Mouse (Mus musculus) midbrain, embryonic 14.5 days (tissue): ENCODE results near the gene Grhl1. TPM values are rescaled to one million over a fixed set of nuclear protein-coding genes. Genes with fewer than 3 reads are reported as not detected.
"Not testable (repeated sequence)": the region's sequence is repeated elsewhere in the genome, so short reads cannot be mapped to it uniquely, and the experiment has no call there.

Experiments used
- ATAC-seq: fragments of 200-750 bp; cut with Nextera tagmentation; 2 replicates; pipeline ENCODE4 v1.8.0; 2017; ENCODE audit warnings: moderate number of reproducible peaks, moderate library complexity; ENCODE audit not compliant: low FRiP score, low TSS enrichment
- DNase-seq: peaks from one replicate; pipeline ENCODE4 v3.0.0-alpha.2; 2015
- H3K27ac ChIP-seq: fragments of 300-500 bp; sonication (generic); replicated peaks from 2 replicates; pipeline ENCODE4 v1.5.1; 2014; ENCODE audit warnings: mild to moderate bottlenecking, low read depth, low read length, moderate library complexity
- H3K27me3 ChIP-seq: fragments of 300-500 bp; sonication (generic); 2 replicates; pipeline ENCODE4 v1.6.1; 2014; ENCODE audit warnings: low read length, control low read depth, mixed read lengths; ENCODE audit not compliant: control insufficient read depth, insufficient read depth
- H3K36me3 ChIP-seq: fragments of 300-500 bp; sonication (generic); 2 replicates; pipeline ENCODE4 v1.6.1; 2014; ENCODE audit warnings: low read length, control low read depth; ENCODE audit not compliant: control insufficient read depth, insufficient read depth
- H3K4me1 ChIP-seq: fragments of 300-500 bp; sonication (generic); 2 replicates; pipeline ENCODE4 v1.6.1; 2014; ENCODE audit warnings: mild to moderate bottlenecking, antibody characterized with exemption, low read length, control low read depth; ENCODE audit not compliant: control insufficient read depth, insufficient read depth
- H3K4me2 ChIP-seq: fragments of 300-500 bp; sonication (generic); 2 replicates; pipeline ENCODE4 v1.6.1; 2014; ENCODE audit warnings: mild to moderate bottlenecking, low read length, moderate library complexity
- H3K4me3 ChIP-seq: fragments of 300-500 bp; sonication (generic); replicated peaks from 2 replicates; pipeline ENCODE4 v1.5.1; 2014; ENCODE audit warnings: low read depth, low read length
- H3K9ac ChIP-seq: fragments of 300-500 bp; sonication (generic); replicated peaks from 2 replicates; pipeline ENCODE4 v1.6.1; 2014; ENCODE audit warnings: mild to moderate bottlenecking, low read length, moderate library complexity
- H3K9me3 ChIP-seq: fragments of 300-500 bp; sonication (generic); 2 replicates; pipeline ENCODE4 v1.6.1; 2016; ENCODE audit warnings: low read length, control low read depth, mixed read lengths; ENCODE audit not compliant: control insufficient read depth
- WGBS: fragments of 180-500 bp; shearing (Covaris S2); extraction: QIAGEN DNeasy Blood & Tissue Kit; methylation state at CpG from one replicate; pipeline ENCODE4 v1.1.7; 2014; 5-methylcytosine and 5-hydroxymethylcytosine counted together
- polyA plus RNA-seq: library from polyadenylated mRNA; unstranded; fragments of >200 nt; fragmentation: Nextera tagmentation; extraction: Ambion mirVana; gene quantifications from 2 replicates; pipeline ENCODE4 v1.2.1, GENCODE M21; 2014

Grhl1 gene
- polyA plus RNA-seq, 1 experiment from 2014 or later: 0.66 TPM

DNA sequence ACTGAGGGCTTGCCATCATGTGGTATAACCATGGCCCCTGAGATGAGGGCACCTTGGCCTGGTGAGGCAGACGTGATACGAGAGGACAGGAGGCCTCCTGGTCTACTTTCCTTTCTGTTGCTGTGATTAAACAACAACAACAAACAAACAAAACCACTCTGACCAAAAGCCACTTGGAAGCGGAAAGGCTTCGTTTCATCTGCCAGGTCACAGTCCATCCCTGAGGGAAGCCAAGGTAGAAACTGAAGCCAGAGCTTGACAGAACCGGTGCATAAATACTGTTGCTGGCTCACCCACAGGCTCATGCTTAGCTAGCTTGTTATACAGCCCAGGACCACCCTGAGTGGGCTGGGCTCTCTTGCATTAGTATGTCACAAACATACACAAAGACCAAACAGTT lies 54.3 kb downstream of the Grhl1 start:
- Histone ChIP-seq H3K4me2 (no peak overlapping the region), H3K9ac (no peak overlapping the region), H3K27me3 (no peaks in the 10 kb centered on the region), H3K9me3 (no peaks in the 10 kb centered on the region), H3K4me1 (peaks cover 7% of the 10 kb centered on the region; the same call in 1 of the 2 replicates), H3K4me3 (no peak overlapping the region), H3K36me3 (no peaks in the 10 kb centered on the region), H3K27ac (no peak overlapping the region)
- WGBS: 91% methylated on average over 5 of the region's 5 CpGs
- ATAC-seq (no peak), DNase-seq (no peak)

DNA sequence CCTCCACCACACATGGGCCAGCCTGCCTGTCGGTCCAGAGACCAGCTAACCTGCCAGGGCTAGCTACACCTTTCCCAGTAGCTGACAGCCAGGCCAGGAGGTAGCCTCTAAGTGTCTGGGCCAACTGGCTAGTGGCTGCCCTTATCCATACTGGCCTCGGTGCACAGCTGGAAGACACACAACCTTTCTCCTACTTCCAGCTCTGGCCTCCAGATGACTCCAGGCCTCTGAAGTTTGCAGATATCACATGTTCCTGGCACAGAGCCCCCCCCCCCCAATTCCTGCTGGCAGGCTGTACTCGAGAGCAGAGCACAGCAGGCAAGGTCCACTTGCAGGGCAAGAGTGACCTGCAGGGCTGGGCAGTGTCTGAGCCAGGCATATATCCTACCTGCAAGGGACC lies 55.1 kb downstream of the Grhl1 start:
- Histone ChIP-seq H3K27ac (no peak overlapping the region), H3K4me3 (no peak overlapping the region), H3K4me1 (peaks cover 7% of the 10 kb centered on the region; the same call in 1 of the 2 replicates), H3K9me3 (no peaks in the 10 kb centered on the region), H3K9ac (no peak overlapping the region), H3K36me3 (no peaks in the 10 kb centered on the region), H3K27me3 (no peaks in the 10 kb centered on the region), H3K4me2 (no peak overlapping the region)
- ATAC-seq: no peak
- WGBS: 62% methylated on average over 3 of the region's 3 CpGs
- no peak for DNase-seq

DNA sequence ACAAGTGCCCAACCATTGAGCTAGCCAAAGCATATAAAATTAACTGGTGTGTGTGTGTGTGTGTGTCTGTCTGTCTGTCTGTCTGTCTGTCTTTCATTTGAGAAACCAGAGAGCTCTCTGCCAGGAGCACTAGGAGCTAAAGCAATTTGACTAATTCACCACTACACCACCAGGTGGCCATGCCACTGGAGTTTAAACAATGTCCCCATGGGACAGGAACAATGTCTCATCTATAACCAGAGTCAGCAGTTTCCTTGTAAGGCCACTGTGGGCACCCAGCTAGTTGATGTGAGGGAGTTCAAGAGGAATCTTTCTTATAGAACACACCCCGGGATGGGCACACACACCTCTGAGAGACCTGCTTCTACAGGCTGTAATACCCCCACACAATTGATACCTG lies 58.1 kb downstream of the Grhl1 start:
- Histone ChIP-seq H3K27me3 (no peaks in the 10 kb centered on the region), H3K4me3 (no peak overlapping the region), H3K9ac (no peak overlapping the region), H3K27ac (no peak overlapping the region), H3K9me3 (no peaks in the 10 kb centered on the region), H3K36me3 (no peaks in the 10 kb centered on the region), H3K4me1 (no peaks in the 10 kb centered on the region), H3K4me2 (no peak overlapping the region)
- WGBS: 77% methylated on average over 1 of the region's 1 CpGs
- ATAC-seq (no peak), DNase-seq (peak; percentile 47)

DNA sequence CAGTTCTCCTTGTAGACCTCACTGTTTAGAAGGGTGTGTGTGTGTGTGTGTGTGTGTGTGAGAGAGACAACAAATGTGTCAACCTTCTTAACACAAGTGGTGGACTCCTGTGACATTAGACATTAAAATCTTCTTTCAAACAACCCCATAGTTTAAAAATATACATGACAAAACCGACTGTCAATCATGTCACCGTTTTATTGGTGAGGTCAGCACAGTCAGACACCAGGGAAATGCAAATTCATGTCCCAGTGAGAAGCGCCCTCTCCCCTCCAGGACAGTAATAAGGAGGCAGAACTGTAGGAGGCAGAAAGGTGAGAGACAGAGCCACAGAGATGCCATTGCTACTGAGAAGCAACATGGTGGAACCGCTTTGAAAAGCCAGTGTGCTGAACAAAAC lies 60.3 kb downstream of the Grhl1 start:
- ATAC-seq: no peak
- Histone ChIP-seq H3K9ac (no peak overlapping the region), H3K4me3 (no peak overlapping the region), H3K9me3 (0 out of 2 replicates have a peak, but pooled peaks cover 2% of the 10 kb centered on the region), H3K4me2 (no peak overlapping the region), H3K27ac (no peak overlapping the region), H3K36me3 (no peaks in the 10 kb centered on the region), H3K27me3 (no peaks in the 10 kb centered on the region), H3K4me1 (no peaks in the 10 kb centered on the region)
- DNase-seq: no peak
- 63% methylated on average over 4 of the region's 4 CpGs for WGBS

DNA sequence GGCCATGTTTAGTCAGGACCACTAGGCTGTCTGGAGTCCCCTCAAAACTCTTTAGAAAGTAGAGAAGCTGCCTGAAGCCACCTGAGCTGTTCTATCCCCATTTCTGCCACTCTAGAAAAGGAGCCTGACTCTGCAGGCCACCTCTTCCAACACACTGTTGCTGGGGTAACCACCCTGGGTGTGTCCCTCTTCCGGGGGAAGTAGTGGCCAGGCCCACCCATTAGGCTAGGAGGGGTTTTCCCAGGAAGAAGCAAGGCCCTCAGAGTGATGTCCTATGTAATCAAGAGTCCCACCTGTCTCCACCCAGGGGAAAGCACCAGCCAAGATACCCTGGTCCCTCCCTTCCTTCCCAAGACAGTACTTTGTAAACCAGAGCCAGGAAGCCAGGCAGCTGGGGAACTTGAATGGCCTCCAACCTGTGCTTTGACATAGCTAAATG lies 61.7 kb downstream of the Grhl1 start:
- Histone ChIP-seq H3K4me3 (no peak overlapping the region), H3K27me3 (no peaks in the 10 kb centered on the region), H3K27ac (no peak overlapping the region), H3K9me3 (0 out of 2 replicates have a peak, but pooled peaks cover 4% of the 10 kb centered on the region), H3K9ac (no peak overlapping the region), H3K4me2 (no peak overlapping the region), H3K4me1 (no peaks in the 10 kb centered on the region), H3K36me3 (no peaks in the 10 kb centered on the region)
- DNase-seq: no peak
- ATAC-seq: no peak
- WGBS: 78% methylated on average over 1 of the region's 1 CpGs

DNA sequence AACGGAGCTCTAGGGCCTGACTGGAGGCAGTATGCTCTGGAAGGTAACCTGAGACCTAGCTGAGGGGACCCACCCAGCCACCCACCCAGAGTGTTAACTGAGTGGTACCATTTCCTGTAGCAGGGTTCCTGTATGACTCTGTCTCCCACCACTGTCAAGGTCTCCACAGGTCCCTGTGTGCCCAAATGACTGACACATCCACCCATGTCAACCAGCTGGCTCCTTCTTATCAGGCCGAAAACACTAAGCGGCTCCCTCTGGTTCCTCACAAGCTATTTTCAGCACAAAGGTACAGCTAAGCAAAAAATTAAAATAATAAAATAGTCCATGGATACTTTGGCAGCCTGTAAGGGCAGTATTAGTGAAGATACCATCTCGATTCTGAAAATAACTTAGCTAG lies 62.1 kb downstream of the Grhl1 start:
- Histone ChIP-seq H3K9me3 (0 out of 2 replicates have a peak, but pooled peaks cover 4% of the 10 kb centered on the region), H3K27ac (no peak overlapping the region), H3K36me3 (no peaks in the 10 kb centered on the region), H3K4me3 (no peak overlapping the region), H3K27me3 (no peaks in the 10 kb centered on the region), H3K4me2 (no peak overlapping the region), H3K4me1 (no peaks in the 10 kb centered on the region), H3K9ac (no peak overlapping the region)
- WGBS: 89% methylated on average over 4 of the region's 4 CpGs
- DNase-seq (no peak), ATAC-seq (no peak)

DNA sequence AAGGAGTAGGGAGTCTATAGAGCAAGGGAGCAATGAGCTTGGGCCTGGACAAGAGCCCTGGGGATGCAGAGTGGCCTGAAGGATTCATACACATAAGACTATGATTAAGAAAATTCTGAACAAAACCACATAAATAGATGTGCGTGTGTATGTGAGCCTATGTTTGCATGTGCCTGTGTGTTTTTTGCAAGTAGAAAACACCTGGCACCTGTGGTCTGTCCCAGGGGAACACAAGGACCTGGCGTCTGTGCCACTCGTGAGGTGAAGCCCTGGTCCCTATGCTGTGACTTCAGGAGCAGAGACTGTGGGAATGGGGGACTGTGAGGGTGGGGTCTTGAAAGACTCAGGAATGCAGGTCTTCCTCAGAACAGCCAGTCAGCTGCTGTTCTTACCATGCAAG lies 62.6 kb downstream of the Grhl1 start:
- H3K4me2 ChIP-seq: no peak overlapping the region
- H3K4me3 ChIP-seq: no peak overlapping the region
- H3K27me3 ChIP-seq: no peaks in the 10 kb centered on the region
- H3K9ac ChIP-seq: no peak overlapping the region
- WGBS: 92% methylated on average over 3 of the region's 3 CpGs
- no peaks in the 10 kb centered on the region for H3K4me1 ChIP-seq
- DNase-seq (no peak), ATAC-seq (no peak)
- H3K9me3 ChIP-seq: 0 out of 2 replicates have a peak, but pooled peaks cover 4% of the 10 kb centered on the region
- H3K27ac ChIP-seq: no peak overlapping the region
- H3K36me3 ChIP-seq: no peaks in the 10 kb centered on the region

DNA sequence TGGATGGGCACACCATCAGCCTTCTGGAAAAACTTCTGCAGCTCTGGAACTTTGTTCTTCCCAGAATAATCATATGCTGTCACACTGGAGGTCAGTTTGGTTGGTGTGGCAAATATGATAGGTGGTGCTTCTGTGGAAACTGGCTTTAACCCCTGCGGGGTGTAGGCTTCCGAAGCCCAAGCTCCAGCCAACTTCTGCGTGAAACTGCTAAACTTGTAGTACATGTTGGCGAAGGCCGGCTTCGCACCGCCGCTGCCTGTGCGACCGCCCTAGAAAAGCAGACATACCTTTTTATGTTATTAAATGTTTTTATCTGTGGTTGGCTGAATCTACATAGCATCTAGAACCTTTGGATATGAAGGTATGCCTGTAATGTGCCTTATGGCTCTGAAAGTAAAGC lies 66.7 kb downstream of the Grhl1 start:
- not testable (repeated sequence) for H3K4me2 ChIP-seq, H3K4me1 ChIP-seq, H3K9ac ChIP-seq, H3K27ac ChIP-seq, ATAC-seq, H3K36me3 ChIP-seq, H3K4me3 ChIP-seq, DNase-seq, H3K9me3 ChIP-seq, H3K27me3 ChIP-seq
- WGBS: 97% methylated on average over 10 of the region's 10 CpGs

DNA sequence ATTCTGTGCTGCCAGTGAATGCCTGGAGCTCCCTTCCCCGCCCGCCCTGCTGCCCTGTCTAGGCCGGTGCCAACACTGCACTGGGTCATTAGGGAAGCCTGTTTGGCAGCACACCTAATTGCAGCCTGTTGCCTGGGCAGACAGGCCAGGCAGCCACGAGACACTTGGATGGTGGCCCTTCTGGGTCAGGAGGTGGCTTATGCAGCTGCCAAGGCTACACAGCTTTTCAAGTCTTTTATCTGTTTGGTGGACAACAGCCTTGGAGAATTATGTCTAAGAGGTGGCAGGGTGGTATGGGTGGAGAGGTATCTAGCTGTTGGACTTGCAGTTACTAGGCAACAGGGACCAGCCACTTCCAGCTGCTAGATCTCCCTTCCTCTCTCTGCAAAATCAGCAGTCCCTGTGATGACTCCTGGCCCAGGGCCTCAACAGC lies 70.3 kb downstream of the Grhl1 start:
- WGBS: 49% methylated on average over 4 of the region's 4 CpGs

More for the DNA sequence above, 70.3 kb downstream of the Grhl1 start:
- Histone ChIP-seq H3K27me3 (no peaks in the 10 kb centered on the region), H3K27ac (no peak overlapping the region), H3K4me2 (no peak overlapping the region), H3K9ac (no peak overlapping the region), H3K36me3 (no peaks in the 10 kb centered on the region), H3K4me3 (no peak overlapping the region), H3K4me1 (no peaks in the 10 kb centered on the region), H3K9me3 (0 out of 2 replicates have a peak, but pooled peaks cover 2% of the 10 kb centered on the region)
- ATAC-seq: peak; percentile 53; the same call in 1 of the 2 replicates
- peak; percentile 60 for DNase-seq
